Mouse (Mus musculus) adrenal gland (tissue): ENCODE data around the gene BC003965.

Source experiments
- intact Hi-C: fragments of 180-260 bp; cut with DNase I; formaldehyde crosslinking; loops from one replicate; pipeline ENCODE4 v1.15.1; 2025
- long read RNA-seq, 2 experiments: library from polyadenylated mRNA; unstranded; transcript quantifications; one replicate each; pipeline ENCODE4 v2.0.0; 2020; ENCODE audit warnings: borderline replicate concordance in 1 of 2; ENCODE audit not compliant: insufficient replicate concordance in 1 of 2

Gene BC003965
- long read RNA-seq, experiment 1, transcript BC003965-202 (1 exons, 3,109 nt) = minor isoform, 9 of 34 reads
- long read RNA-seq, experiment 1, transcript BC003965-201 (2 exons, 3,030 nt) = major isoform, 25 of 34 reads
- long read RNA-seq, experiment 1, partial matches to known transcripts = 0 of 34 reads
- long read RNA-seq, experiment 1, other reads (novel, unspliced or antisense) = 0 of 34 reads
- long read RNA-seq, experiment 2, transcript BC003965-201 (2 exons, 3,030 nt) = major isoform, 52 of 68 reads
- long read RNA-seq, experiment 2, transcript BC003965-202 (1 exons, 3,109 nt) = minor isoform, 15 of 68 reads
- long read RNA-seq, experiment 2, partial matches to known transcripts = 0 of 68 reads
- long read RNA-seq, experiment 2, other reads (novel, unspliced or antisense) = 1 of 68 reads

- intact Hi-C loops = loop anchor here (10.0 kb wide), 1 partner anchor 69 kb away; the partner anchor contains the start of gene Telo2
Observed at GRCm38 (mm10) chr17:25184129-25184691, at the start of gene BC003965. TSS of gene BC003965 (plus strand) at chr17:25184554.

GRCm38 (mm10) chr17:25135622-25136021 lies 48.7 kb upstream of the BC003965 start:
- intact Hi-C loops = no loop called here

- intact Hi-C loops = no loop called here
Observed at GRCm38 (mm10) chr17:25138803-25139202, 45.6 kb upstream of the BC003965 start.

DNA sequence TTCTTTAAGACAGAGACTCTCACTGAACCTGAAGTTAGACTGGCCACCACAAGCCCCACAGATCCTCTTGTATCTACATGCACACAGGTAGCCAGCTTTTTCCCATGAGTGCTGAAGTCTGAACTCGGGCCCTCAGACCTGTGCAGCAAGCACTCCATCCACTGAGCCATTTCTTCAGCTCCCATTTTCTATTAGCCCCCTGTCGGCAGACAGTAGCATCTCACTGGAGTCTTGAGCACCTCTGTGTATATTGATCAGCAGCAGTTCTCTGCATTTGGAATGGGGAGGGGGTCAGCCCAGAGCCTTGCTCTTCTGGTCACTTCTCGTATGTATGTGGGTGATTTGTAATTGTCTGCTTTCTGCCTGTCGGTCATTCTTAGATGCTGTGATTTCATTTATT lies 44.4 kb upstream of the BC003965 start:
- intact Hi-C loops = no loop called here

GRCm38 (mm10) chr17:25162161-25162560 lies 22.2 kb upstream of the BC003965 start, which contains the start of gene Ccdc154:
TSS of gene Ccdc154 (plus strand) at chr17:25162461.
- intact Hi-C loops = no loop called here

- intact Hi-C loops = no loop called here
Observed at GRCm38 (mm10) chr17:25163387-25163786, 21.0 kb upstream of the BC003965 start.

DNA sequence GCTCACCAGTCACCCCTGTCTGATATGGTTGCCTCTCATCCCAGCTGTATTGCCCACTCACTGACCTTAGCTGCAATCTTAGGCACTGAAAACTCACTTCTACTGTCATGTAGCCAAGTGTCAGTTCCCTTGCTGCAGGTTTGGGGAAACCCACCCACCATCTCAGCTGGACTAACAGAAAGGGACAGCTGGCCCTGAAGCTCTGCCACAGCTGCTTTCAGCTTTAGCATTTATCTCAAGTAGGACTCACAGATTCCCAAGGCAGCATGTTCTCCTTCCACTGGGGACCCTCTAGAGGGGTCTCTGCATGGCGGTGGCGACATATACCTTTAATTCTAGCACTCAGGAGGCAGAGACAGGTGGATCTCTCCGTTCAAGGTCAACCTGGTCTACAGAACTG lies 19.6 kb upstream of the BC003965 start:
- intact Hi-C loops = no loop called here

DNA sequence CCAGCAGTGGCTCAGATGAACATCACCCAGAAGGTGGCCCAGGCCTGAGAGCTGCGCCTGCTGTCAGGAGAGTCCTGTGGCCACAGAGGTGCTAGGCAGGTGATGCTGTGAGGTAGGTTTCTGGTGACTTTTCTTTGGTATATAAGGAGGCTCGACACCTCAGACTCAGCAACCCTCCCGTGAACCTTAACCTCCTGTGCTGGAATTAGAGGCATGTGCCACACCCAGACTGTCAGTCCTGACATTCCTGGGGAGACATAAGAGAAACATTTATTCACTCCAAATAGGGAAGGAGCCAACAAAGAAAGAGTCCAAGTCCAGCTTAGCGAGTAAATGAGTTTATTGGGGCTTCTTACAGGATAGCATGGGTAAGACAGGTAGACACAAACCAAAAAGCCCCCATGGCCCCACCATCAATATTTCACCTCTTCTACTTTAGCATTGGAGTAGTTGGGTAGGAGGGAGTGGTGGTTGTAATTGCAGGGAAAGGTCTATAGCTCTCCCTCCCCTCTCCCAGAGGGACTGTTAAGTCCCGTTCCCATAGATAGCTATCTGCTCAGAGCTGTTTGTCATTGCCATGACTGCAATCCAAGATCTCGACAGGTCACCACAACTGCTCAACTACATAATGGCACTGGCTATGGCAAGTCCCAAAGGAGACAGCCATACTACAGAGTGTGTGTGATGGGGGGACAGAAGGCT lies 18.2 kb upstream of the BC003965 start:
- intact Hi-C loops = no loop called here

- intact Hi-C loops = no loop called here
Observed at GRCm38 (mm10) chr17:25169706-25170105, 14.6 kb upstream of the BC003965 start.

DNA sequence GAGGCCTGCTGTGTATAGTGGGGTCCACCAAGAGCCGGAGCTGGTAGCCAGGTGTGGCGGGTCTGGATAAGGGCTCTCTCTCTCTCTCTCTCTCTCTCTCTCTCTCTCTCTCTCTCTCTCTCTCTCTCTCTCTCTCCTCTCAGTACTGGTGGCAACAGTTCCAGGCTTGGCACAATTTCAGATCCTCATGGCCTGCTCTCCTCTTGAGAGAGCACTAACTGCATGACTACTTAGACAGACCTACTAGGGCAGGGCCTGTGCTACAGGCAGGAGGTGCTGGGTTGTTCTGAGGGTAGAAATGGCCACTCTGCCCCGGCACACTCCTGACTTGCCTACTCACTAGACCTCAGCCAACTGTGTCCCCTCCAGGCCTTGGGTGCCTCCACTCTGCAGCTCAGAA lies 11.8 kb upstream of the BC003965 start:
- intact Hi-C loops = no loop called here

DNA sequence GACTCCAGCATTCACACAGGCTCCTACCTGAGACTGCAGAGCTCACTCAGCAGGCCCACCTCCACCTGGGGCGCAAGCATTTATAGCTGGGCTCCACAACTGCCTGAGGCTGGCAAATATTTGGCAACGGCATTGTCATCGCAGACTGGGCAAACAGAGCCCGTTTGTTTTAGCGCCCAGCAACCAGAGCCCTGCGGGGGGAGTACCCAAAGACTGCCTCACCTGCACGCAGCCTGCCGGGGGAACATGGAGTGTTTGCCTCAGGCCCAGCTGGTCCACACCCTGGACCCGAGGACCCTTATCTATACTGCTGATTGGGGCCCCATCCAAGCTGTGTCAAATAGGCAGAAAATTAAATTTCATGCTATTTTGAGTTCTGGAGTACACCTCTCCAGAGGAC lies 8.9 kb upstream of the BC003965 start, which contains the start of gene Gm38655:
Gene Gm38655, minus strand, starts transcription at position 61 of the 400 bp plus-strand sequence.
- intact Hi-C loops = loop anchor here (5.0 kb wide), 1 partner anchor 43 kb away; the partner anchor contains the start of gene Clcn7

GRCm38 (mm10) chr17:25183232-25183631 lies 1.1 kb upstream of the BC003965 start:
- intact Hi-C loops = loop anchor here (10.0 kb wide), 1 partner anchor 68 kb away; the partner anchor contains the start of gene Telo2

- intact Hi-C loops = loop anchor here (10.0 kb wide), 1 partner anchor 70 kb away; the partner anchor contains the start of gene Telo2
Observed at GRCm38 (mm10) chr17:25184961-25185360, 607 bp downstream of the BC003965 start.

DNA sequence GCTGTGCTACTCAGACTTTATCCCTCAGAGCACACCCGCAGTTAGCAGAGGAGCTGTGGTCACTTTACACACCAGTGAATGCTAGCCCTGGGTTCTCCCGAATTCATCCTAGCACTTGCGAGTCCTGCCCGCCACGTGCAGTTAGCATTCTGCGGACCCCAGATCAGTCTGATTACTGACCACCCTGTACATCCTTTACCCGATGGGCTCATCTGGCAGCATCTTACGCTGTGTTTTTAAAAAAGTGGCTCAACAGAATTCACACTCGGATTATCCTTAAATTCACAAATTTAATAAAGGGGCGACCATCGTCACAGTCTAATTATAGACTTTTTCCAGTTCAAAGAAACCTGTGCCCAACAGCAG lies 3.4 kb downstream of the BC003965 start:
- intact Hi-C loops = loop anchor here (10.0 kb wide), 1 partner anchor 73 kb away; the partner anchor contains the start of gene Telo2

GRCm38 (mm10) chr17:25188150-25189031 lies 4.0 kb downstream of the BC003965 start, which contains the start of gene Unkl:
TSS of gene Unkl (plus strand) at chr17:25188397.
- intact Hi-C loops = loop anchor here (10.0 kb wide), 1 partner anchor 74 kb away; the partner anchor contains the start of gene Telo2

DNA sequence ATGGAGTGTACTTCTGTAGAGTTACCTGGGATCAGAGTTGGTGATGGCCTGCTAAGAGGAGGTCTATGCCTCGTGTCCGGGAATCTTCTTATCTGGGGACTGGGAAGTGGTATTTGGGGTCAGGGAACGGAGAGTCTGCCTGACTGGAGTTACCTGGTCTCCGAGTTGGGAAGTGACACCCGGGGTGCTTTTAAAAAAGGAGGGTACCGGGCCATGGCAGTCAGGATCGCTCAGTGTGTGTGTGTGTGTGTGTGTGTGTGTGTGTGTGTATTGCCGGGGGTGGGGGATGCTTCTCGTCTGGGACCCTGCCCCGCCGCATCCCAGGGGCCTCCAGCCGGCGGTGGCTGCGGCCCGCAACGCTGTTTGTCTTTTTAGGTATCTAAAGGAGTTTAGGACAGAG lies 4.7 kb downstream of the BC003965 start:
- intact Hi-C loops = loop anchor here (10.0 kb wide), 1 partner anchor 74 kb away; the partner anchor contains the start of gene Telo2

DNA sequence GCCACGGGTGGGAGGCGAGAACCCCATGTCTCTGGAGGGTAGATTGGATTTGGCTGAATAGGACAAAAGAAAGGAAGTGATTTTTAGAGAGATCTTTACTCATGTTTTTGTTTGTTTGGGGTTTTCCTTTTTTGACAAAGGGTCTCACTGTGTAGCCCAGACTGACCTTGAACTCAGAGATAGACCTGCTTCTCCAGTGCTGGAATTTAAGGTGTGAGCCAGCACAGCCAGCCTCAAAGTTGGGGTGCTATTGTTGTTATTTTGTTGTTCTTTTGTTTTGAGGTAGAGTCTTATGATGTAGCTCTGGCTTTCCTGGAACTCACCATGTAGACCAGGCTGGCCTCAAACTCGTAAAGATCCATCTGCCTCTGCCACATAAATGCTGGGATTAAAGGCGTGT lies 18.0 kb downstream of the BC003965 start:
- intact Hi-C loops = no loop called here

DNA sequence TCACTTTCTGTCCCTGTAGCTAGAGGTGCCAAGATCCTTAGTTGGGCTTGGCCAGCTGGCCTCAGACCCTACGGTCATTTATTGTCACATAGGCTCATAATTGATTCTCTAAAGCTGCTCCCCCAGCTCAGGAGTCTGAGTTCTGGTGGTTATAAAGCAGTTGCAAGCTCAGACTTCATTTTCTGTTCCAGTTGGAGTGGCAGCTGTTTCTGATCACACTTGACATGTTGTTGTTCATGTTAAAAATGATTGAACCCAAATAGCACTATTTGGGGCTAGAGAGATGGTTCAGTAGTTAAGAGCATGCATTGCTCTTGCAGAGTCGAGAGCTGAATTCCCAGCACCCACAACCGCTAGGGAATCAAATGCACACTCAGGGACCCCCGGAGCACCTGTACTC lies 25.7 kb downstream of the BC003965 start:
- intact Hi-C loops = no loop called here

GRCm38 (mm10) chr17:25210680-25211466 lies 26.5 kb downstream of the BC003965 start:
- intact Hi-C loops = no loop called here

GRCm38 (mm10) chr17:25211705-25212104 lies 27.4 kb downstream of the BC003965 start:
- intact Hi-C loops = no loop called here
